Mouse (Mus musculus) adrenal gland, postnatal 4 days (tissue): ENCODE results near the gene Dctn5. TPM values are rescaled to one million over a fixed set of nuclear protein-coding genes. Genes with fewer than 3 reads are reported as not detected.

Experiments
- DNase-seq, 2 experiments: peaks; one replicate each; pipeline ENCODE4 v3.0.0; 2021 to 2022; ENCODE audit warnings: low spot score in 2 of 2, mixed read lengths in 2 of 2
- total RNA-seq, 2 experiments: library from RNA; stranded (reverse); gene quantifications; 2 replicates each; pipeline ENCODE4 v1.2.3; 2021

Dctn5 gene
- total RNA-seq, 2 experiments from 2014 or later = 70.7 to 72.0 TPM

DNA sequence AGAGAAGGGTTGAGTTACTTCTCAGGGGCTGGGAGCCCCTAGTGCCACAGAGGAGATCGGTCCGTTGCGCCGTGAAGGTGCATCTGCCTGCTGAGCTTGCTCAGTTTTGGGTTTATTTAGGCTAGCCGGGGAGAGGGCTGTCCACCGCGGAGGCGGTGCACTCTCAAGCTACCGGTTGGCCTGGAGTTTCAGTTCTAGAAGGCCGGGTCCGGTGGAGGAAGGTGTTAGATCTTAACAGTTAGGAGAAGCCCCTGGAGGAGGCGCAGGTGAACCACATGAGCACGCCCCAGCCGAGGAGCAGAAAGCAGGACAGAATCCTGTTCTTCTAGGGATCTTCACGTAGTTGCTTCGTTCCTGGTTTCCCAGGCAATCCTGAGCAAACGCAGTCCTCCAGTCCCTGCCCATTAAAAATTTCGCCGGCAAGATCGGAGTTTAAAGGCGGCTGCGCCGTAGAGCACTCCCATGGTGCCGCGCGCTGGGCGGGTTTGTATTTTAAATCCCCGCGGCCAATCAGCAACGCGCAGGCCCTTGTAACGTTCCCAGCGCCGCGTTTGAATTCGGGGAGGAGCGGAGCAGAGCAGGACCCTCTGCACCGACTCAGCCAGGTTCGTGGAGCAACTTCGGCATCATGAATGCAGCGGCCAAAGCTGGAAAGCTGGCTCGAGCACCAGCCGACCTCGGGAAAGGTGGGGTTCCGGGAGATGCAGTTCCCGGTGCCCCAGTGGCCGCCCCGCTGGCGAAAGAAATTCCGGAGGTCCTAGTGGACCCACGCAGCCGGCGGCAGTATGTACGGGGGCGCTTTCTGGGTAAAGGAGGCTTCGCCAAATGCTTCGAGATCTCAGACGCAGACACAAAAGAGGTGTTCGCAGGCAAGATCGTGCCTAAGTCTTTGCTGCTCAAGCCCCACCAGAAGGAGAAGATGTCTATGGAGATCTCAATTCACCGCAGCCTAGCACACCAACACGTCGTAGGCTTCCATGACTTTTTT is 26.4 kb downstream of the Dctn5 start, which contains the start of gene Plk1:
Plk1 (plus strand) TSS at position 525 of the 988 bp plus-strand sequence.
- DNase-seq = peak; percentile 50 to 66

- no peak for DNase-seq
Measured at GRCm38 (mm10) chr7:122160037-122160436, 27.2 kb downstream of the Dctn5 start.

DNA sequence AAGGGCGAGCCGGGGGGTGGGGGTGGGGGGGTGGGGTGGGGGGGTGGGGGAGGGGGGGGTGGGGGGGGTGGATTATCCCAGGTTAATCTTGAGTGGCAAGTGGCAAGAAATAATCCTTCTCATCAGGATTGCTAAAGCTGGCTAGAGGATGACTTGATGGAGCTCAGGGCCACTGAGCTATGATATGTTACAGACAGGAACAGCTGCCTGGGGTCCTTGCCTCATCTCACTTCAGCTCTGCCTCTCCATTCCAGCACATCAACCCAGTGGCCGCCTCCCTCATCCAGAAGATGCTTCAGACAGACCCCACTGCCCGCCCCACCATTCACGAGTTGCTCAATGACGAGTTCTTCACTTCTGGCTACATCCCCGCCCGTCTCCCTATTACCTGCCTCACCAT is 30.9 kb downstream of the Dctn5 start:
- DNase-seq = no peak

DNA sequence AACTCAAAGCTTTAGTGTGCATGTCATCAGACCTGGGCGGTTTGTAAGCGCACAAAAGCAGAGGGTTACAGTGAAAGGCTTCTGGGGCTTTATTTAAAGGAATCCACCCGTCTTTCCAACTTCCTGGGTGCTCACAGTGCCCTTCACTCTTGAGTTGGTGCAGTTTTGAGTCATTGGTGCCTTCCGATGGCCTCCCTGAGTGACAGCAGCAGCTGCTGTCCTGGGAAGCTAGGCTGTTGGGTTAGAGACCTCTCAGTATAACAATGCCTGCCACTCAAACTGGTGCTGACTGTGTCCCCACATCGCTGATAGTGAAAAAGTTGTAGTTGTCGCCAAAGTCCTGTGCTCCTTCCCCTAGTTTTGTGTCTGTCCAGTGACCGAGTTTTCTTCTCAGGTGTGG is 34.4 kb downstream of the Dctn5 start:
- DNase-seq = no peak

DNA sequence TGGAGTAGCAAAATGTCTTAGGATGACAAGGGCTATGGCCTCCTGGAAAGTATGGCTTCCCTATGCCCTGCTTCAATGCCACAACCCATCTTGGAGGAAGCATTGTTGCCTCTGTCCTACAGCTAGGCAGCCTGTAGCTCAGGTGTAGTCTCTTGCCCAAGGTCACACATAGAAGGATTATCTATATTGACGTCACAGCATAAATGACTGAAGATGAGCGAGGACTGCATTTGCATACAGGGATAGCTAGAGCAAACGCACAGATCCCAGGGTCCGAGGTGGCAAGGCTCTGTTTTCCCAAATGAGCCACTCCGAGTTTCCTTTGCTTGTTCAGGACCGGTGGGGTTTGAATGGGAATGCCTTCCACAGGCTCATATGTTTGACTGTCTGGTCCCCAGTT is 37.9 kb downstream of the Dctn5 start:
- DNase-seq = no peak

GRCm38 (mm10) chr7:122171613-122172012 is 38.8 kb downstream of the Dctn5 start:
- no peak for DNase-seq

GRCm38 (mm10) chr7:122180720-122181119 is 47.9 kb downstream of the Dctn5 start:
- no peak for DNase-seq

DNA sequence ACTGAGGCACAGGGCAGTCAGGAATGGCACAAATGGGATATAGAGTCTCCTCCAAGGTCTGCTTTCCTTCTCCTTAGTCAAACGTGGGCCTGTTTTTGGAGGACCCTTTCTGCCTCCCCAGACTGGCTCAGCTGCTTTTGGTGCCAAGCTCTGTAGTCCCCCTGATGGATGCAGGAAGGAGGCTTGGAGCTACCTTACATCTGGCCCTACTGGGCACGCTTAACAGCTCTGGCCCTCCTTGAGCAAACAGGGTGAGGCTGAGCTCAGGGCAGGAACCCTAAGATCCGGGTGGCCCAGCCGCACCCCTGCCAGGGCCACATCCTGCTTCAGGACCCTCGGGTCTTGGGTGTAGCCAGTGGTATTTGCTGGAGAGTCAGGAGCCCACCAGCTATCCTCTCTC is 51.7 kb downstream of the Dctn5 start:
- no peak for DNase-seq

GRCm38 (mm10) chr7:122186043-122186442 is 53.2 kb downstream of the Dctn5 start, which contains the start of gene Ern2:
TSS of gene Ern2 (minus strand) at chr7:122186207.
- no peak for DNase-seq

- peak in 1 of 2 experiments; percentile 14 for DNase-seq
Measured at GRCm38 (mm10) chr7:122189484-122189883, 56.6 kb downstream of the Dctn5 start.

DNA sequence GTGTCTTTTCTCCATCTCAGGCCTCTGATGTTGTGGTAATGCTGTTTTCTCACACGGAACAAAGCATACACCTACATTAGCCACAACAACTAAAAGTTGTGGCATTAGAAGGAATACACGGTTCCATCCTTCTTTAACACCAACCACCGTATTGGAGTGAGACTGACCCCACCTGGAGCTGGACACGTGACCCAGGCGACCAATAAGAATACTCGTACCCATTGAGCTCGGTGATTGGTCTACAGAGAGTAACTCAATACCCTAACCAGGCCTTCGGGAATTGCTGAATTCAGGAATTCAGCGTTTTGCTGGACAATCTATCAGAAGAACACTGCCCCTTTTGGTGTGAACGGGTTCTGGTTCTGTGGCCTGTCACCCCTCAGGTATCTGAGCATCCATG is 58.3 kb downstream of the Dctn5 start:
- no peak for DNase-seq

GRCm38 (mm10) chr7:122193919-122194318 is 61.1 kb downstream of the Dctn5 start:
- DNase-seq = no peak

- no peak for DNase-seq
Measured at GRCm38 (mm10) chr7:122196771-122197170, 63.9 kb downstream of the Dctn5 start.

DNA sequence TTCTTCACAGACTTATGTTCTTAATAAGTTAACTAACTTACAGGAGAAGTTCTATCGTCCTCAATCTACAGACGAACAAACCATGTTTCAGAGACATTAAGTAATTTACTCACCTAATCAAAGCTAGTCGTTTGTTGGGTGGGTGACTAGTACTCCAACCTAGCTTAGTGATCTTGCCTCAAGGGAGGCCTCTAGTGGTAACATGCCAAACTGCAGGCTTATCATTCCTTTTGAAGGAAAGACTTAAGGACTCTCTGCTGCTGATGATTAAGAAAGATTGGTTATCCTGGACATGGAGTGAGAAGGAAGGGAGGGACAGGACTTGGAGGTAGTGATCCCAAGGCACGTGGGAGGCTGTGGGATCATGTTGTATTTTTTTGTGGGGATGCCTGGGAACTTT is 64.5 kb downstream of the Dctn5 start:
- DNase-seq = no peak

Other genes starting within 250 kb of the Dctn5 start
- 10 to 100 TPM; 31.1 to 32.6 TPM for gene Cog7, start 151.3 kb upstream of the Dctn5 start, total RNA-seq
- 10 to 100 TPM; 34.2 to 43.2 TPM for gene Gga2, start 111.8 kb upstream of the Dctn5 start, total RNA-seq
- 10 to 100 TPM; 51.0 to 53.7 TPM for gene Ubfd1, start 65.9 kb upstream of the Dctn5 start, total RNA-seq
- gene Ears2, start 65.8 kb upstream of the Dctn5 start, total RNA-seq = 10 to 100 TPM; 20.5 to 20.8 TPM
- 100 to 1,000 TPM; 367 to 408 TPM for gene Ndufab1, start 31.2 kb upstream of the Dctn5 start, total RNA-seq
- 1 to 10 TPM; 7.1 to 8.1 TPM for gene Palb2, start 56 bp upstream of the Dctn5 start, total RNA-seq
- gene Plk1, start 26.4 kb downstream of the Dctn5 start, total RNA-seq = 10 to 100 TPM; 25.3 to 27.3 TPM
- gene Ern2, start 53.2 kb downstream of the Dctn5 start, total RNA-seq = under 1 TPM in 1 of 2 experiments, not detected in 1; 0.22 TPM
- gene Chp2, start 86.5 kb downstream of the Dctn5 start, total RNA-seq = 1 to 10 TPM; 2.5 to 4.9 TPM
- 10 to 100 TPM; 20.8 to 22.0 TPM for gene Prkcb, start 155.7 kb downstream of the Dctn5 start, total RNA-seq